Mouse (Mus musculus) megakaryocyte, embryonic 14.5 days (primary cell): ENCODE results near the gene Ccl9.

Source experiments
- FLI1 ChIP-seq: IDR thresholded peaks from 2 replicates; pipeline ENCODE4 v1.6.1; 2012; ENCODE audit warnings: low read length, inconsistent platforms, mixed read lengths
- GATA1 ChIP-seq: IDR thresholded peaks from 3 replicates; pipeline ENCODE4 v1.6.1; 2012; ENCODE audit warnings: mixed read lengths, low read length, inconsistent platforms, borderline replicate concordance

GRCm38 (mm10) chr11:83598207-83598837 lies 19.9 kb upstream of the Ccl9 start:
- no peak for TF ChIP-seq GATA1
- TF ChIP-seq FLI1, result no peak
